Mouse (Mus musculus) neural tube, embryonic 14.5 days (tissue): Measurements from ENCODE around the gene Elf3. TPM values are rescaled to one million over a fixed set of nuclear protein-coding genes. Genes with fewer than 3 reads are reported as not detected.

Source experiments
- ATAC-seq: fragments of 200-750 bp; cut with Nextera tagmentation; 2 replicates; pipeline ENCODE4 v1.8.0; 2017; ENCODE audit warnings: low read depth, mild to moderate bottlenecking, moderate TSS enrichment, moderate library complexity
- H3K27ac ChIP-seq: fragments of 300-500 bp; sonication (generic); 2 replicates; pipeline ENCODE4 v1.5.1; 2014; ENCODE audit warnings: low read depth, mild to moderate bottlenecking, control low read depth, low read length, moderate library complexity, mixed read lengths
- H3K27me3 ChIP-seq: fragments of 300-500 bp; sonication (generic); 2 replicates; pipeline ENCODE4 v1.6.1; 2014; ENCODE audit warnings: low read length; ENCODE audit not compliant: control insufficient read depth, insufficient read depth
- H3K36me3 ChIP-seq: fragments of 300-500 bp; sonication (generic); 2 replicates; pipeline ENCODE4 v1.6.1; 2014; ENCODE audit warnings: low read length, mixed read lengths; ENCODE audit not compliant: control insufficient read depth, insufficient read depth
- H3K4me1 ChIP-seq: fragments of 300-500 bp; sonication (generic); 2 replicates; pipeline ENCODE4 v1.6.1; 2014; ENCODE audit warnings: low read length; ENCODE audit not compliant: control insufficient read depth, insufficient read depth
- H3K4me2 ChIP-seq: fragments of 300-500 bp; sonication (generic); 2 replicates; pipeline ENCODE4 v1.6.1; 2014; ENCODE audit warnings: mild to moderate bottlenecking, low read depth, low read length, control low read depth
- H3K4me3 ChIP-seq: fragments of 300-500 bp; sonication (generic); 2 replicates; pipeline ENCODE4 v1.5.1; 2014; ENCODE audit warnings: low read depth, low read length, control low read depth, mixed read lengths
- H3K9ac ChIP-seq: fragments of 300-500 bp; sonication (generic); replicated peaks from 2 replicates; pipeline ENCODE4 v1.6.1; 2014; ENCODE audit warnings: low read depth, mild to moderate bottlenecking, control low read depth, low read length, mixed read lengths
- H3K9me3 ChIP-seq: fragments of 300-500 bp; sonication (generic); 2 replicates; pipeline ENCODE4 v1.6.1; 2016; ENCODE audit warnings: low read length; ENCODE audit not compliant: control insufficient read depth
- WGBS: fragments of 180-500 bp; shearing (Covaris S2); extraction: QIAGEN DNeasy Blood & Tissue Kit; methylation state at CpG from one replicate; pipeline ENCODE4 v1.1.7; 2014; 5-methylcytosine and 5-hydroxymethylcytosine counted together
- polyA plus RNA-seq: library from polyadenylated mRNA; unstranded; fragments of >200 nt; fragmentation: Nextera tagmentation; extraction: Ambion mirVana; gene quantifications from 2 replicates; pipeline ENCODE4 v1.2.1, GENCODE M21; 2014

The Elf3 gene
- polyA plus RNA-seq, 1 experiment from 2014 or later, result 0.35 TPM

- no peaks in the 10 kb centered on the region for H3K27me3 ChIP-seq
- H3K4me1 ChIP-seq, result no peaks in the 10 kb centered on the region
- WGBS, result 58% methylated on average over 4 of the region's 4 CpGs
- no peaks in the 10 kb centered on the region for H3K36me3 ChIP-seq
- ATAC-seq, result no peak
- H3K4me2 ChIP-seq, result no peak overlapping the region
- no peak overlapping the region for H3K9ac ChIP-seq
- no peaks in the 10 kb centered on the region for H3K9me3 ChIP-seq
- no peak overlapping the region for H3K27ac ChIP-seq
- H3K4me3 ChIP-seq, result no peak overlapping the region
Measured at GRCm38 (mm10) chr1:135205257-135205656, 53.1 kb downstream of the Elf3 start.

GRCm38 (mm10) chr1:135204196-135205126 lies 53.9 kb downstream of the Elf3 start:
- Histone ChIP-seq H3K4me1 (no peaks in the 10 kb centered on the region), H3K27ac (no peak overlapping the region), H3K4me2 (no peak overlapping the region), H3K36me3 (no peaks in the 10 kb centered on the region), H3K9me3 (no peaks in the 10 kb centered on the region), H3K27me3 (no peaks in the 10 kb centered on the region), H3K9ac (no peak overlapping the region), H3K4me3 (no peak overlapping the region)
- no peak for ATAC-seq
- 28% methylated on average over 12 of the region's 12 CpGs for WGBS

Other genes starting within 250 kb of the Elf3 start
- 1.4 TPM in 2 replicates for gene Lgr6, start 153.3 kb downstream of the Elf3 start, polyA plus RNA-seq
- 0.15 and 0.58 TPM in 2 replicates for gene Ptpn7, start 125.9 kb downstream of the Elf3 start, polyA plus RNA-seq
- 335 and 370 TPM in 2 replicates for gene Arl8a, start 111.7 kb downstream of the Elf3 start, polyA plus RNA-seq
- 0.94 and 0.95 TPM in 2 replicates for gene Gpr37l1, start 90.9 kb downstream of the Elf3 start, polyA plus RNA-seq
- 89.5 and 107 TPM in 2 replicates for gene Rnpep, start 25.5 kb upstream of the Elf3 start, polyA plus RNA-seq
- gene Timm17a, start 55.2 kb upstream of the Elf3 start, polyA plus RNA-seq, result 160 and 161 TPM in 2 replicates
- 0.17 TPM in 2 replicates for gene Lmod1, start 66.2 kb upstream of the Elf3 start, polyA plus RNA-seq
- gene Shisa4, start 116.7 kb upstream of the Elf3 start, polyA plus RNA-seq, result 59.6 and 75.5 TPM in 2 replicates
- 127 and 156 TPM in 2 replicates for gene Ipo9, start 171.9 kb upstream of the Elf3 start, polyA plus RNA-seq